ENCODE assay signal across 22 mouse cellular contexts in genomic region chr14:105860920-105861319, GRCm38 (mm10). TPM values are rescaled to one million over a fixed set of nuclear protein-coding genes. Genes with fewer than 3 reads are reported as not detected.
DNase-seq lines count a peak whose midpoint lies in the region; ATAC-seq lines count a peak whose summit lies in the region.
"Had no signal": no experiment of that assay in that cellular context is flagged by ENCODE, and none has a peak within 500 bp of the region (broad histone marks: within the 10 kb centered on the region; RNA-seq: fewer than 3 reads in every experiment).

No protein-coding gene starts in this region.

- H3K4me2 ChIP-seq in liver, embryonic 13.5 days = no peak overlapping the region
- H3K4me2 ChIP-seq in stomach, embryonic 15.5 days = no peak overlapping the region
- H3K4me2 ChIP-seq in midbrain, embryonic 11.5 days = no peak overlapping the region
- H3K4me2 ChIP-seq: embryonic facial prominence, embryonic 15.5 days; heart, embryonic 13.5 days; hindbrain, embryonic 13.5 days; limb, embryonic 15.5 days; midbrain, embryonic 15.5 days; neural tube, embryonic 15.5 days had no signal

- H3K27ac ChIP-seq in liver, embryonic 13.5 days = no peak overlapping the region
- H3K27ac ChIP-seq in stomach, embryonic 15.5 days = no peak overlapping the region
- H3K27ac ChIP-seq in midbrain, embryonic 11.5 days (ENCODE audit: low read depth, low read length) = no peak overlapping the region
- H3K27ac ChIP-seq: embryonic facial prominence, embryonic 15.5 days; heart, embryonic 13.5 days; hindbrain, embryonic 13.5 days; kidney, postnatal 0 days; limb, embryonic 15.5 days; midbrain, embryonic 15.5 days; neural tube, embryonic 15.5 days had no signal

- peak; percentile 39; the same call in 1 of the 2 replicates for ATAC-seq in liver, embryonic 13.5 days (ENCODE audit: low read depth)
- ATAC-seq in stomach, embryonic 15.5 days (ENCODE audit: insufficient read depth, low FRiP score, low read depth) = peak; percentile 68; the same call in 1 of the 2 replicates
- ATAC-seq in midbrain, embryonic 11.5 days (ENCODE audit: low FRiP score) = no peak
- ATAC-seq in frontal cortex, adult (ENCODE audit: low TSS enrichment) = no peak
- ATAC-seq: midbrain, embryonic 15.5 days had no signal

- DNase-seq in ES-CJ7 (ENCODE audit: low read depth, low spot score) (peak; percentile 95), WW6 (ENCODE audit: low read depth, low spot score) (peak; percentile 56)
- DNase-seq in liver, embryonic 13.5 days = no peak
- no peak for DNase-seq in kidney, postnatal 14 days
- no peak for DNase-seq in midbrain, embryonic 11.5 days (ENCODE audit: low spot score, missing footprints)
- DNase-seq: adrenal gland, adult 8-10 months; cerebellum, postnatal 10 days; heart, adult 18-20 months; kidney, adult 11 months; lung, postnatal 10 days; right cerebral cortex, postnatal 14 days; thymus, postnatal 14 days had no signal

- H3K9ac ChIP-seq in liver, embryonic 13.5 days = no peak overlapping the region
- H3K9ac ChIP-seq in stomach, embryonic 15.5 days = no peak overlapping the region
- no peak overlapping the region for H3K9ac ChIP-seq in midbrain, embryonic 11.5 days (ENCODE audit: low read length)
- H3K9ac ChIP-seq: embryonic facial prominence, embryonic 15.5 days; heart, embryonic 13.5 days; hindbrain, embryonic 13.5 days; limb, embryonic 15.5 days; midbrain, embryonic 15.5 days; neural tube, embryonic 15.5 days had no signal

- no peaks in the 10 kb centered on the region for H3K27me3 ChIP-seq in liver, embryonic 13.5 days
- H3K27me3 ChIP-seq in stomach, embryonic 15.5 days (replicated peaks) = no peaks in the 10 kb centered on the region
- no peaks in the 10 kb centered on the region for H3K27me3 ChIP-seq in midbrain, embryonic 11.5 days (ENCODE audit: control insufficient read depth, insufficient read depth, low read length)
- H3K27me3 ChIP-seq: embryonic facial prominence, embryonic 15.5 days; heart, embryonic 13.5 days; limb, embryonic 15.5 days; megakaryocyte, embryonic 14.5 days; midbrain, embryonic 15.5 days; neural tube, embryonic 15.5 days had no signal

- no peaks in the 10 kb centered on the region for H3K4me1 ChIP-seq in liver, embryonic 13.5 days (replicated peaks)
- no peaks in the 10 kb centered on the region for H3K4me1 ChIP-seq in stomach, embryonic 15.5 days
- peaks cover 2% of the 10 kb centered on the region; the same call in 1 of the 2 replicates for H3K4me1 ChIP-seq in midbrain, embryonic 11.5 days (ENCODE audit: control insufficient read depth, insufficient read depth, low read length)
- H3K4me1 ChIP-seq: embryonic facial prominence, embryonic 15.5 days; hindbrain, embryonic 13.5 days; limb, embryonic 15.5 days; megakaryocyte, embryonic 14.5 days; midbrain, embryonic 15.5 days; neural tube, embryonic 15.5 days had no signal

- no peak overlapping the region for H3K4me3 ChIP-seq in liver, embryonic 13.5 days (replicated peaks)
- H3K4me3 ChIP-seq in stomach, embryonic 15.5 days (replicated peaks) = no peak overlapping the region
- no peak overlapping the region for H3K4me3 ChIP-seq in midbrain, embryonic 11.5 days (ENCODE audit: low read depth, low read length)
- H3K4me3 ChIP-seq: embryonic facial prominence, embryonic 15.5 days; heart, embryonic 13.5 days; hindbrain, embryonic 13.5 days; limb, embryonic 15.5 days; megakaryocyte, embryonic 14.5 days; midbrain, embryonic 15.5 days; neural tube, embryonic 15.5 days had no signal

- 24% methylated on average over 6 of the region's 6 CpGs for WGBS in liver, embryonic 13.5 days (ENCODE audit: insufficient replicate concordance)
- WGBS in stomach, embryonic 15.5 days = 41% methylated on average over 6 of the region's 6 CpGs
- 39% methylated on average over 6 of the region's 6 CpGs for WGBS in midbrain, embryonic 11.5 days

- no peaks in the 10 kb centered on the region for H3K36me3 ChIP-seq in liver, embryonic 13.5 days
- H3K36me3 ChIP-seq in stomach, embryonic 15.5 days = no peaks in the 10 kb centered on the region
- H3K36me3 ChIP-seq in midbrain, embryonic 11.5 days (ENCODE audit: control insufficient read depth, insufficient read depth, low read length) = no peaks in the 10 kb centered on the region
- H3K36me3 ChIP-seq: embryonic facial prominence, embryonic 15.5 days; heart, embryonic 13.5 days; hindbrain, embryonic 13.5 days; limb, embryonic 15.5 days; midbrain, embryonic 15.5 days; neural tube, embryonic 15.5 days had no signal

- H3K9me3 ChIP-seq in liver, embryonic 13.5 days (replicated peaks) = no peaks in the 10 kb centered on the region
- no peaks in the 10 kb centered on the region for H3K9me3 ChIP-seq in stomach, embryonic 15.5 days
- H3K9me3 ChIP-seq in midbrain, embryonic 11.5 days (ENCODE audit: control insufficient read depth, low read length) = no peaks in the 10 kb centered on the region
- H3K9me3 ChIP-seq: embryonic facial prominence, embryonic 15.5 days; heart, embryonic 13.5 days; hindbrain, embryonic 13.5 days; limb, embryonic 15.5 days; midbrain, embryonic 15.5 days had no signal

RNA-seq across cellular contexts. Expression of gene Spry2, which starts 35.7 kb away (rescaled TPM):
- 5.0 and 6.5 TPM in 2 replicates for polyA plus RNA-seq in liver, embryonic 13.5 days (2015; fragmentation: Nextera tagmentation; extraction: Ambion mirVana)
- polyA plus RNA-seq in stomach, embryonic 15.5 days (2015; fragmentation: Nextera tagmentation; extraction: Ambion mirVana) = 53.3 and 53.8 TPM in 2 replicates
- 27.0 and 28.0 TPM in 2 replicates for polyA plus RNA-seq in midbrain, embryonic 11.5 days (2014; fragmentation: Nextera tagmentation; extraction: Ambion mirVana)

Comparison
In these comparisons a context has a peak if more than half of its experiments do, and no peak if none do; other contexts are left out.
1. DNase-seq: peak in ES-CJ7 (single experiment) and WW6 (single experiment); none in liver, embryonic 13.5 days (single experiment), kidney, postnatal 14 days (single experiment) and midbrain, embryonic 11.5 days (single experiment).
2. ATAC-seq: peak in liver, embryonic 13.5 days (single experiment) and stomach, embryonic 15.5 days (single experiment); none in midbrain, embryonic 11.5 days (single experiment) and frontal cortex, adult (single experiment).